Mouse (Mus musculus): ENCODE measurements around the gene Plin5. TPM values are rescaled to one million over a fixed set of nuclear protein-coding genes. Genes with fewer than 3 reads are reported as not detected.
"Not testable (repeated sequence)": the region's sequence is repeated elsewhere in the genome, so short reads cannot be mapped to it uniquely, and the experiment has no call there.

Plin5 gene
- polyA plus RNA-seq, 1 experiment from 2014 or later: 1.6 TPM

DNA sequence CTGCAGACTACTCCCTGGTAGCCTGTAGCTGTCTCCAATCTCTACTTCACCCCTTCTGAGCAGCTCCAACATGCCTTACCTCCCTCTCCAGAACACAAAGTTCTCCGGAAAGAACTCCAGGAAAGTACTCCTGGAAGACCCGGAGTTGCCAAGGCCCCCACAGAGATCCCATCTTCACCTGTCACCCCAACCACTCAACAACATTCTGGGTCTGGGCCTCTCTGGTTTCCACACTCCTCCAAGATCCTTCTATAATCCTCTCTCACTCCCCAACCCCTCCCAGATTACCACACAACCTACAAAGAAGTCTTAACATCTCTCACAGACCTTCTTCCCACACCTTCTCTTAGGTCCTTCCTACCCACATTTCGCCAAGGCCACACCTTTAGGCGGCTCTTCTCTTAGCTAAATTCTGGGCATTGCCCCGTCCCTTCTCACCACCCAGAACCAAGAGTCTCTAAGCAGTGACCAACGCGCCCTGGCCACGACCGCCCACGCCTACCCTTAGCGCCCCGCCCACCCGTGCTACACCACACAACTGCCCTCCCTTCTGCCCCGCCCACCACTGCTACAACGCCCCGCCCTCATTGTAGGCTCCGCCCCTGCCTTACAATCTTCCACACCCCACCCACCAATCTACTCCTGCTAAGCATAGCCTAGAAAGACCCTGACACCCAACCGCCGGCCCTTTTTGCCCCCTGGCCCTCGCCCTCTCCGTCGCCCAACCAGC lies 43.1 kb downstream of the Plin5 start:
- H3K27me3 ChIP-seq (ENCODE audit: control insufficient read depth, insufficient read depth, low read length): no peaks in the 10 kb centered on the region
- peaks cover 13% of the 10 kb centered on the region for H3K4me1 ChIP-seq (ENCODE audit: control insufficient read depth, insufficient read depth, low read length)
- H3K27ac ChIP-seq (ENCODE audit: low read length): peak overlapping the region; percentile 98
- ATAC-seq (replicated peaks; ENCODE audit: extremely low read depth, insufficient read depth, low FRiP score): peak; percentile 18
- no peaks in the 10 kb centered on the region for H3K9me3 ChIP-seq (replicated peaks; ENCODE audit: control insufficient read depth, low read length)
- H3K4me2 ChIP-seq (ENCODE audit: low read depth, low read length): peak overlapping the region; percentile 79
- peak overlapping the region; percentile 91 for H3K4me3 ChIP-seq (ENCODE audit: low read length)
- 8% methylated on average over 22 of the region's 22 CpGs for WGBS
- H3K9ac ChIP-seq (ENCODE audit: low read length): peak overlapping the region; percentile 93
- H3K36me3 ChIP-seq (ENCODE audit: control insufficient read depth, insufficient read depth): peaks cover 35% of the 10 kb centered on the region

GRCm38 (mm10) chr17:56072243-56072642 lies 45.2 kb downstream of the Plin5 start:
- H3K4me2 ChIP-seq (ENCODE audit: low read depth, low read length): no peak overlapping the region
- 88% methylated on average over 5 of the region's 5 CpGs for WGBS
- H3K36me3 ChIP-seq (ENCODE audit: control insufficient read depth, insufficient read depth): peaks cover 55% of the 10 kb centered on the region
- peaks cover 13% of the 10 kb centered on the region for H3K4me1 ChIP-seq (ENCODE audit: control insufficient read depth, insufficient read depth, low read length)
- H3K9me3 ChIP-seq (replicated peaks; ENCODE audit: control insufficient read depth, low read length): no peaks in the 10 kb centered on the region
- H3K9ac ChIP-seq (ENCODE audit: low read length): no peak overlapping the region
- no peak overlapping the region for H3K4me3 ChIP-seq (ENCODE audit: low read length)
- H3K27me3 ChIP-seq (ENCODE audit: control insufficient read depth, insufficient read depth, low read length): no peaks in the 10 kb centered on the region
- no peak for ATAC-seq (replicated peaks; ENCODE audit: extremely low read depth, insufficient read depth, low FRiP score)
- H3K27ac ChIP-seq (ENCODE audit: low read length): no peak overlapping the region

DNA sequence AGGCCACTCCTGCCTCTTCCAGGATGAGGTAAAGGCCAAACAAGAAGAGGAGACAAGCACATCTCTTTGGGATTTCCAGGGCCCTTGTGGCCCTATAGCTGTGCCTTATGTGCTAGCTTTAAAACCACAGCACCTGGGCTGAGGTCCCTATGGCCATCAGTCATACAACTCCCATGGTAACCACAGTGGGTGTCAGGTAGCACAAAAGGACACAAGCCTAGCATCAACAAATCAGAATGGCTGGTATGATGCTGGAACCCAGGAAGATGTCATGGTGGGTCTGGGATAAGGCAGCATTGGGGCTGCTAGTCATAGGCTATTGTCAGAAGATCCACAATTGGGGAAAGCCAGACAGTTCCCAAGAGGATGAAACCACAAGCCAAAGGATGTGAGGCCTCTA lies 46.3 kb downstream of the Plin5 start:
- Histone ChIP-seq H3K27me3 (ENCODE audit: control insufficient read depth, insufficient read depth, low read length) (no peaks in the 10 kb centered on the region), H3K9me3 (replicated peaks; ENCODE audit: control insufficient read depth, low read length) (no peaks in the 10 kb centered on the region), H3K27ac (ENCODE audit: low read length) (no peak overlapping the region), H3K36me3 (ENCODE audit: control insufficient read depth, insufficient read depth) (peaks cover 64% of the 10 kb centered on the region), H3K4me3 (ENCODE audit: low read length) (no peak overlapping the region), H3K9ac (ENCODE audit: low read length) (no peak overlapping the region), H3K4me2 (ENCODE audit: low read depth, low read length) (no peak overlapping the region), H3K4me1 (ENCODE audit: control insufficient read depth, insufficient read depth, low read length) (peaks cover 13% of the 10 kb centered on the region)
- ATAC-seq (replicated peaks; ENCODE audit: extremely low read depth, insufficient read depth, low FRiP score): no peak

DNA sequence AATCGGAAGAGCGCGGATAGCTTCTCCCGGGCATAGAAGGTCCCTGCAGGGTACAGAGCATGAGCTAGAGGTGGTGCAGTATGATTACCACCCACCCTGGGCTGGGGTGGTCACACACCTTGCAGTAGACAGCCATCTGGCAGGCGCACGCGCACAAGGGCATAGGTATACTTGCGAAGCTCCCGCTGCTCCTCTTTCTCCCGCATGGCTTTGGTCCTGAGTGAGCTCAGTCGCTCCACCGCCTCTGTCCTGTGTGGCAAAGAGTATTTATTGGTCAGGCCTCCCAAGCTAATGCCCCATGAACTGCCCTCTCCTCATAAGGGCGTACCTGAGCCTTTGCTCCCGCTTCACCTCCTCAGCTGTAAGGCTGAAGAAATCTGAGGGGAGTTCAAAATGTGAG lies 48.3 kb downstream of the Plin5 start:
- Histone ChIP-seq H3K9ac (ENCODE audit: low read length) (no peak overlapping the region), H3K9me3 (replicated peaks; ENCODE audit: control insufficient read depth, low read length) (no peaks in the 10 kb centered on the region), H3K4me2 (ENCODE audit: low read depth, low read length) (no peak overlapping the region), H3K4me1 (ENCODE audit: control insufficient read depth, insufficient read depth, low read length) (peaks cover 4% of the 10 kb centered on the region), H3K27ac (ENCODE audit: low read length) (no peak overlapping the region), H3K36me3 (ENCODE audit: control insufficient read depth, insufficient read depth) (peaks cover 81% of the 10 kb centered on the region), H3K27me3 (ENCODE audit: control insufficient read depth, insufficient read depth, low read length) (no peaks in the 10 kb centered on the region), H3K4me3 (ENCODE audit: low read length) (no peak overlapping the region)
- no peak for ATAC-seq (replicated peaks; ENCODE audit: extremely low read depth, insufficient read depth, low FRiP score)
- WGBS: 95% methylated on average over 14 of the region's 14 CpGs

- peaks cover 93% of the 10 kb centered on the region for H3K36me3 ChIP-seq (ENCODE audit: control insufficient read depth, insufficient read depth)
- H3K9ac ChIP-seq (ENCODE audit: low read length): no peak overlapping the region
- ATAC-seq (replicated peaks; ENCODE audit: extremely low read depth, insufficient read depth, low FRiP score): no peak
Observed at GRCm38 (mm10) chr17:56066451-56066850, 50.9 kb downstream of the Plin5 start.

DNA sequence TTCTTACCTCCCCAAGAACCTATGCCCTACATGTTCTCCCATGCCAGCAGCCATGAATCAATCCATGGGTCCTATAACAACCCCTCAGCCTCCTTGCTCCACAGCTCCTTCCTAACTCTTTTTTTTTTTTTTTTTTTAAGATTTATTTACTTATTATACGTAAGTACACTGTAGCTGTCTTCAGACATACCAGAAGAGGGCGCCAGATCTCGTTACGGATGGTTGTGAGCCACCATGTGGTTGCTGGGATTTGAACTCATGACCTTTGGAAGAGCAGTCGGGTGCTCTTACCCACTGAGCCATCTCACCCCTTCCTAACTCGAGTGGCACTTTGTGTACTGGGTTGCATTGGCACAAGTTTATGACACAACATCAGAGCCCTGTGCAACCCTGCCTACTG lies 51.7 kb downstream of the Plin5 start:
- 86% methylated on average over 6 of the region's 6 CpGs for WGBS
- H3K9ac ChIP-seq (ENCODE audit: low read length); H3K27ac ChIP-seq (ENCODE audit: low read length); H3K9me3 ChIP-seq (replicated peaks; ENCODE audit: control insufficient read depth, low read length); H3K4me3 ChIP-seq (ENCODE audit: low read length); H3K27me3 ChIP-seq (ENCODE audit: control insufficient read depth, insufficient read depth, low read length); H3K4me2 ChIP-seq (ENCODE audit: low read depth, low read length); ATAC-seq (replicated peaks; ENCODE audit: extremely low read depth, insufficient read depth, low FRiP score); H3K4me1 ChIP-seq (ENCODE audit: control insufficient read depth, insufficient read depth, low read length): not testable (repeated sequence)
- peaks cover 86% of the 10 kb centered on the region for H3K36me3 ChIP-seq (ENCODE audit: control insufficient read depth, insufficient read depth)

More at GRCm38 (mm10) chr17:56066451-56066850, 50.9 kb downstream of the Plin5 start:
- Histone ChIP-seq H3K27me3 (ENCODE audit: control insufficient read depth, insufficient read depth, low read length) (no peaks in the 10 kb centered on the region), H3K4me1 (ENCODE audit: control insufficient read depth, insufficient read depth, low read length) (no peaks in the 10 kb centered on the region), H3K9me3 (replicated peaks; ENCODE audit: control insufficient read depth, low read length) (no peaks in the 10 kb centered on the region), H3K27ac (ENCODE audit: low read length) (no peak overlapping the region), H3K4me2 (ENCODE audit: low read depth, low read length) (no peak overlapping the region), H3K4me3 (ENCODE audit: low read length) (no peak overlapping the region)

- no peaks in the 10 kb centered on the region for H3K9me3 ChIP-seq (replicated peaks; ENCODE audit: control insufficient read depth, low read length)
Observed at GRCm38 (mm10) chr17:56062081-56062480, 55.3 kb downstream of the Plin5 start.

More at GRCm38 (mm10) chr17:56062081-56062480, 55.3 kb downstream of the Plin5 start:
- Histone ChIP-seq H3K4me1 (ENCODE audit: control insufficient read depth, insufficient read depth, low read length) (no peaks in the 10 kb centered on the region), H3K27me3 (ENCODE audit: control insufficient read depth, insufficient read depth, low read length) (no peaks in the 10 kb centered on the region), H3K4me3 (ENCODE audit: low read length) (no peak overlapping the region), H3K9ac (ENCODE audit: low read length) (no peak overlapping the region), H3K4me2 (ENCODE audit: low read depth, low read length) (no peak overlapping the region), H3K36me3 (ENCODE audit: control insufficient read depth, insufficient read depth) (peaks cover 79% of the 10 kb centered on the region), H3K27ac (ENCODE audit: low read length) (no peak overlapping the region)
- 87% methylated on average over 7 of the region's 7 CpGs for WGBS
- no peak for ATAC-seq (replicated peaks; ENCODE audit: extremely low read depth, insufficient read depth, low FRiP score)

Other genes with a start within 250 kb of the Plin5 start
- gene Zfp119a, start 238.7 kb downstream of the Plin5 start, polyA plus RNA-seq (2015; fragmentation: Nextera tagmentation; extraction: Ambion mirVana): 6.1 and 7.0 TPM in 2 replicates
- gene Zfp959, start 225.5 kb downstream of the Plin5 start, polyA plus RNA-seq (2015; fragmentation: Nextera tagmentation; extraction: Ambion mirVana): 9.2 and 10.1 TPM in 2 replicates
- 4.9 and 6.5 TPM in 2 replicates for gene Zfp119b, start 168.1 kb downstream of the Plin5 start, polyA plus RNA-seq (2015; fragmentation: Nextera tagmentation; extraction: Ambion mirVana)
- gene Ebi3, start 165.0 kb downstream of the Plin5 start, polyA plus RNA-seq (2015; fragmentation: Nextera tagmentation; extraction: Ambion mirVana): 1.4 and 1.7 TPM in 2 replicates
- 18.4 and 19.3 TPM in 2 replicates for gene Yju2, start 158.5 kb downstream of the Plin5 start, polyA plus RNA-seq (2015; fragmentation: Nextera tagmentation; extraction: Ambion mirVana)
- gene Shd, start 147.1 kb downstream of the Plin5 start, polyA plus RNA-seq (2015; fragmentation: Nextera tagmentation; extraction: Ambion mirVana): 6.6 and 6.9 TPM in 2 replicates
- 2.3 and 3.5 TPM in 2 replicates for gene Fsd1, start 131.1 kb downstream of the Plin5 start, polyA plus RNA-seq (2015; fragmentation: Nextera tagmentation; extraction: Ambion mirVana)
- 16.6 and 17.9 TPM in 2 replicates for gene Stap2, start 112.0 kb downstream of the Plin5 start, polyA plus RNA-seq (2015; fragmentation: Nextera tagmentation; extraction: Ambion mirVana)
- 77.4 and 78.0 TPM in 2 replicates for gene Mpnd, start 111.9 kb downstream of the Plin5 start, polyA plus RNA-seq (2015; fragmentation: Nextera tagmentation; extraction: Ambion mirVana)
- 81.1 and 82.8 TPM in 2 replicates for gene Sh3gl1, start 81.0 kb downstream of the Plin5 start, polyA plus RNA-seq (2015; fragmentation: Nextera tagmentation; extraction: Ambion mirVana)
- 12.1 and 12.7 TPM in 2 replicates for gene Chaf1a, start 77.2 kb downstream of the Plin5 start, polyA plus RNA-seq (2015; fragmentation: Nextera tagmentation; extraction: Ambion mirVana)
- 44.9 and 46.2 TPM in 2 replicates for gene Ubxn6, start 42.6 kb downstream of the Plin5 start, polyA plus RNA-seq (2015; fragmentation: Nextera tagmentation; extraction: Ambion mirVana)
- 82.7 and 88.3 TPM in 2 replicates for gene Hdgfl2, start 38.0 kb downstream of the Plin5 start, polyA plus RNA-seq (2015; fragmentation: Nextera tagmentation; extraction: Ambion mirVana)
- gene Plin4, start 7.8 kb downstream of the Plin5 start, polyA plus RNA-seq (2015; fragmentation: Nextera tagmentation; extraction: Ambion mirVana): 1.7 TPM in 2 replicates
- gene Lrg1, start 4.4 kb upstream of the Plin5 start, polyA plus RNA-seq (2015; fragmentation: Nextera tagmentation; extraction: Ambion mirVana): 2.0 and 2.4 TPM in 2 replicates
- 0.70 and 1.2 TPM in 2 replicates for gene Sema6b, start 22.7 kb upstream of the Plin5 start, polyA plus RNA-seq (2015; fragmentation: Nextera tagmentation; extraction: Ambion mirVana)
- 8.2 and 9.0 TPM in 2 replicates for gene Tnfaip8l1, start 44.9 kb upstream of the Plin5 start, polyA plus RNA-seq (2015; fragmentation: Nextera tagmentation; extraction: Ambion mirVana)
- gene Mydgf, start 66.3 kb upstream of the Plin5 start, polyA plus RNA-seq (2015; fragmentation: Nextera tagmentation; extraction: Ambion mirVana): 69.9 and 75.1 TPM in 2 replicates
- 23.4 and 26.4 TPM in 2 replicates for gene Dpp9, start 101.3 kb upstream of the Plin5 start, polyA plus RNA-seq (2015; fragmentation: Nextera tagmentation; extraction: Ambion mirVana)
- gene Fem1a, start 139.2 kb upstream of the Plin5 start, polyA plus RNA-seq (2015; fragmentation: Nextera tagmentation; extraction: Ambion mirVana): 25.6 and 26.9 TPM in 2 replicates
- 7.6 and 8.6 TPM in 2 replicates for gene Ticam1, start 159.2 kb upstream of the Plin5 start, polyA plus RNA-seq (2015; fragmentation: Nextera tagmentation; extraction: Ambion mirVana)
- 79.3 and 89.4 TPM in 2 replicates for gene Plin3, start 175.3 kb upstream of the Plin5 start, polyA plus RNA-seq (2015; fragmentation: Nextera tagmentation; extraction: Ambion mirVana)
- gene Arrdc5, start 182.7 kb upstream of the Plin5 start, polyA plus RNA-seq (2015; fragmentation: Nextera tagmentation; extraction: Ambion mirVana): 0.21 TPM in 1 of 2 replicates, not detected in the other
- 76.6 and 94.0 TPM in 2 replicates for gene Uhrf1, start 185.7 kb upstream of the Plin5 start, polyA plus RNA-seq (2015; fragmentation: Nextera tagmentation; extraction: Ambion mirVana)
- gene Kdm4b, start 208.5 kb upstream of the Plin5 start, polyA plus RNA-seq (2015; fragmentation: Nextera tagmentation; extraction: Ambion mirVana): 23.8 and 33.0 TPM in 2 replicates

Measured in heart, embryonic 16.5 days (tissue).